Mouse (Mus musculus) MEL (cell line): ENCODE measurements around the gene Timm13. TPM values are rescaled to one million over a fixed set of nuclear protein-coding genes. Genes with fewer than 3 reads are reported as not detected.

Experiments used
- DNase-seq: peaks from one replicate; pipeline ENCODE4 v3.0.0; 2011; ENCODE audit warnings: low read depth, low spot score
- H3K27ac ChIP-seq: 2 replicates; pipeline ENCODE4 v1.5.1; 2012; ENCODE audit warnings: low read depth, mild to moderate bottlenecking, control low read depth, low read length, moderate library complexity; ENCODE audit not compliant: control insufficient read depth
- H3K27me3 ChIP-seq, 2 experiments: fragments of 150-350 bp in 1 of 2; sonication (generic) in 1 of 2; 2 replicates each; pipeline ENCODE4 v1.6.1; 2012; ENCODE audit warnings: low read length in 2 of 2, mild to moderate bottlenecking in 2 of 2, improper control_type of control experiment in 1 of 2, moderate library complexity in 1 of 2; ENCODE audit not compliant: insufficient read depth in 2 of 2, control insufficient read depth in 1 of 2
- H3K36me3 ChIP-seq, 2 experiments: 2 replicates each; pipeline ENCODE4 v1.6.1; 2012 to 2014; ENCODE audit warnings: low read length in 2 of 2, improper control_type of control experiment in 1 of 2, inconsistent platforms in 1 of 2, mild to moderate bottlenecking in 1 of 2; ENCODE audit not compliant: insufficient read depth in 2 of 2, control insufficient read depth in 1 of 2
- H3K4me1 ChIP-seq, 2 experiments: fragments of 150-350 bp in 1 of 2; sonication (generic) in 1 of 2; 2 replicates each; pipeline ENCODE4 v1.6.1; 2012; ENCODE audit warnings: low read length in 2 of 2, improper control_type of control experiment in 1 of 2, mild to moderate bottlenecking in 1 of 2; ENCODE audit not compliant: insufficient read depth in 2 of 2, control insufficient read depth in 1 of 2
- H3K4me3 ChIP-seq, 2 experiments: fragments of 150-350 bp in 1 of 2; sonication (generic) in 1 of 2; 2 replicates each; pipeline ENCODE4 v1.5.1; 2012; ENCODE audit warnings: low read depth in 2 of 2, low read length in 2 of 2, mild to moderate bottlenecking in 2 of 2, moderate library complexity in 2 of 2, control low read depth in 1 of 2, improper control_type of control experiment in 1 of 2; ENCODE audit not compliant: control insufficient read depth in 1 of 2, insufficient read depth in 1 of 2
- H3K79me2 ChIP-seq: 2 replicates; pipeline ENCODE4 v1.6.1; 2012; ENCODE audit warnings: mild to moderate bottlenecking, low read length, moderate library complexity; ENCODE audit not compliant: control insufficient read depth, poor library complexity, insufficient read depth
- H3K9ac ChIP-seq: 2 replicates; pipeline ENCODE4 v1.6.1; 2012; ENCODE audit warnings: low read depth, mild to moderate bottlenecking, control low read depth, low read length, moderate library complexity; ENCODE audit not compliant: control insufficient read depth, poor library complexity, severe bottlenecking
- H3K9me3 ChIP-seq: fragments of 150-350 bp; sonication (generic); replicated peaks from 2 replicates; pipeline ENCODE4 v1.6.1; 2012; ENCODE audit warnings: mild to moderate bottlenecking, low read length, improper control_type of control experiment, moderate library complexity; ENCODE audit not compliant: insufficient read depth
- BHLHE40 ChIP-seq: IDR thresholded peaks from 2 replicates; pipeline ENCODE4 v1.6.1; 2012; ENCODE audit warnings: low read depth, mild to moderate bottlenecking, inconsistent platforms, low read length, improper control_type of control experiment, borderline replicate concordance
- CHD1 ChIP-seq: IDR thresholded peaks from 2 replicates; pipeline ENCODE4 v1.6.1; 2012; ENCODE audit warnings: low read depth, mild to moderate bottlenecking, inconsistent platforms, low read length, improper control_type of control experiment
- CHD2 ChIP-seq: IDR thresholded peaks from 2 replicates; pipeline ENCODE4 v1.6.1; 2011; ENCODE audit warnings: low read length, improper control_type of control experiment
- CTCF ChIP-seq, 3 experiments: IDR thresholded peaks in 2 of 3; conservative IDR thresholded peaks in 1 of 3; 2 replicates each; pipeline ENCODE4 v1.5.1; 2011 to 2012; ENCODE audit warnings: low read length in 3 of 3, low read depth in 2 of 3, mild to moderate bottlenecking in 2 of 3, improper control_type of control experiment in 1 of 3, inconsistent platforms in 1 of 3, mixed read lengths in 1 of 3, moderate library complexity in 1 of 3; ENCODE audit not compliant: control insufficient read depth in 1 of 3, insufficient read depth in 1 of 3, poor library complexity in 1 of 3, severe bottlenecking in 1 of 3
- E2F4 ChIP-seq: IDR thresholded peaks from 2 replicates; pipeline ENCODE4 v1.6.1; 2011; ENCODE audit warnings: low read depth, low read length, improper control_type of control experiment, borderline replicate concordance
- EP300 ChIP-seq, 2 experiments: IDR thresholded peaks; 2 replicates each; pipeline ENCODE4 v1.6.1; 2011; ENCODE audit warnings: improper control_type of control experiment in 2 of 2, low read length in 2 of 2, low read depth in 1 of 2, mild to moderate bottlenecking in 1 of 2
- ETS1 ChIP-seq: IDR thresholded peaks from 2 replicates; pipeline ENCODE4 v1.6.1; 2012; ENCODE audit warnings: low read depth, mild to moderate bottlenecking, inconsistent platforms, low read length, improper control_type of control experiment, moderate library complexity
- HCFC1 ChIP-seq: IDR thresholded peaks from 2 replicates; pipeline ENCODE4 v1.6.1; 2012; ENCODE audit warnings: low read depth, mild to moderate bottlenecking, inconsistent platforms, low read length, improper control_type of control experiment, moderate library complexity
- JUND ChIP-seq: IDR thresholded peaks from 2 replicates; pipeline ENCODE4 v1.6.1; 2011; ENCODE audit warnings: low read depth, mild to moderate bottlenecking, improper control_type of control experiment, low read length
- KAT2A ChIP-seq: conservative IDR thresholded peaks from 2 replicates; pipeline ENCODE4 v1.6.1; 2012; ENCODE audit warnings: low read depth, low read length, improper control_type of control experiment, inconsistent platforms
- MAZ ChIP-seq: IDR thresholded peaks from 2 replicates; pipeline ENCODE4 v1.6.1; 2012; ENCODE audit warnings: low read depth, mild to moderate bottlenecking, inconsistent platforms, low read length, improper control_type of control experiment
- MEF2A ChIP-seq: IDR thresholded peaks from 2 replicates; pipeline ENCODE4 v1.6.1; 2014; ENCODE audit warnings: low read depth, mild to moderate bottlenecking, inconsistent platforms, low read length, improper control_type of control experiment; ENCODE audit not compliant: poor library complexity, insufficient replicate concordance, severe bottlenecking; ENCODE audit errors: extremely low read depth
- MXI1 ChIP-seq: IDR thresholded peaks from 2 replicates; pipeline ENCODE4 v1.6.1; 2011; ENCODE audit warnings: mild to moderate bottlenecking, low read depth, low read length, improper control_type of control experiment
- MYB ChIP-seq: IDR thresholded peaks from 2 replicates; pipeline ENCODE4 v1.6.1; 2011; ENCODE audit warnings: mild to moderate bottlenecking, low read depth, low read length, improper control_type of control experiment
- NELFE ChIP-seq: IDR thresholded peaks from 2 replicates; pipeline ENCODE4 v1.6.1; 2011; ENCODE audit warnings: low read depth, low read length, improper control_type of control experiment
- NRF1 ChIP-seq: IDR thresholded peaks from 2 replicates; pipeline ENCODE4 v1.6.1; 2014; ENCODE audit warnings: low read depth, mild to moderate bottlenecking, inconsistent platforms, low read length, improper control_type of control experiment, moderate library complexity; ENCODE audit not compliant: poor library complexity, insufficient read depth, severe bottlenecking
- POLR2A ChIP-seq, 2 experiments: IDR thresholded peaks; 2 replicates each; pipeline ENCODE4 v1.6.1; 2011 to 2012; ENCODE audit warnings: low read length in 2 of 2, mild to moderate bottlenecking in 2 of 2, control low read depth in 1 of 2, improper control_type of control experiment in 1 of 2, low read depth in 1 of 2, moderate library complexity in 1 of 2; ENCODE audit not compliant: control insufficient read depth in 1 of 2, insufficient read depth in 1 of 2, poor library complexity in 1 of 2
- POLR2AphosphoS5 ChIP-seq: IDR thresholded peaks from 2 replicates; pipeline ENCODE4 v1.6.1; 2012; ENCODE audit warnings: low read depth, borderline replicate concordance, mild to moderate bottlenecking, inconsistent platforms, low read length, moderate library complexity, mixed read lengths
- RAD21 ChIP-seq: IDR thresholded peaks from 2 replicates; pipeline ENCODE4 v1.6.1; 2011; ENCODE audit warnings: mild to moderate bottlenecking, low read depth, low read length, improper control_type of control experiment
- RCOR1 ChIP-seq: IDR thresholded peaks from 2 replicates; pipeline ENCODE4 v1.6.1; 2012; ENCODE audit warnings: low read depth, mild to moderate bottlenecking, inconsistent platforms, low read length, improper control_type of control experiment
- SMC3 ChIP-seq: IDR thresholded peaks from 2 replicates; pipeline ENCODE4 v1.6.1; 2011; ENCODE audit warnings: low read depth, low read length, improper control_type of control experiment
- TAL1 ChIP-seq: IDR thresholded peaks from 2 replicates; pipeline ENCODE4 v1.6.1; 2012; ENCODE audit warnings: mild to moderate bottlenecking, inconsistent platforms, low read length, moderate library complexity, mixed read lengths
- TCF12 ChIP-seq: IDR thresholded peaks from 2 replicates; pipeline ENCODE4 v1.6.1; 2014; ENCODE audit warnings: low read depth, mild to moderate bottlenecking, inconsistent platforms, low read length, improper control_type of control experiment, moderate library complexity
- UBTF ChIP-seq: IDR thresholded peaks from 2 replicates; pipeline ENCODE4 v1.6.1; 2012; ENCODE audit warnings: low read depth, mild to moderate bottlenecking, inconsistent platforms, low read length, improper control_type of control experiment, moderate library complexity, borderline replicate concordance; ENCODE audit not compliant: insufficient read depth
- USF1 ChIP-seq: IDR thresholded peaks from 2 replicates; pipeline ENCODE4 v1.6.1; 2014; ENCODE audit warnings: low read depth, mild to moderate bottlenecking, inconsistent platforms, low read length, improper control_type of control experiment, moderate library complexity
- USF2 ChIP-seq, 2 experiments: IDR thresholded peaks; 2 replicates each; pipeline ENCODE4 v1.6.1; 2011 to 2012; ENCODE audit warnings: improper control_type of control experiment in 2 of 2, low read length in 2 of 2, borderline replicate concordance in 1 of 2, inconsistent platforms in 1 of 2, low read depth in 1 of 2, mild to moderate bottlenecking in 1 of 2; ENCODE audit not compliant: insufficient read depth in 1 of 2
- ZC3H11A ChIP-seq: IDR thresholded peaks from 2 replicates; pipeline ENCODE4 v1.6.1; 2012; ENCODE audit warnings: low read depth, mild to moderate bottlenecking, inconsistent platforms, low read length, improper control_type of control experiment
- ZKSCAN1 ChIP-seq: IDR thresholded peaks from 2 replicates; pipeline ENCODE4 v1.6.1; 2012; ENCODE audit warnings: low read depth, mild to moderate bottlenecking, inconsistent platforms, low read length, improper control_type of control experiment, moderate library complexity
- ZMIZ1 ChIP-seq: IDR thresholded peaks from 2 replicates; pipeline ENCODE4 v1.6.1; 2012; ENCODE audit warnings: low read depth, mild to moderate bottlenecking, inconsistent platforms, low read length, improper control_type of control experiment, moderate library complexity
- ZNF384 ChIP-seq: IDR thresholded peaks from 2 replicates; pipeline ENCODE4 v1.6.1; 2012; ENCODE audit warnings: low read depth, mild to moderate bottlenecking, inconsistent platforms, low read length, improper control_type of control experiment
- polyA plus RNA-seq, 2 experiments: library from polyadenylated mRNA; stranded (reverse) in 1 of 2; unstranded in 1 of 2; fragments of >175 nt in 1 of 2; fragments of >200 nt in 1 of 2; gene quantifications; 2 replicates each; pipeline versions ENCODE4 v1.2.1 to v1.2.4; 2012; ENCODE audit warnings: low replicate concordance in 2 of 2, low read depth in 1 of 2; ENCODE audit not compliant: insufficient read length in 2 of 2, insufficient read depth in 1 of 2, missing spikeins in 1 of 2
- total RNA-seq: library from RNA; depleted of rRNA; stranded (reverse); fragments of 300-350 nt; gene quantifications from 2 replicates; pipeline ENCODE4 v1.2.3, GENCODE M21; 2012

Gene Timm13
- total and polyA plus RNA-seq, 3 experiments = 329 to 645 (median 349) TPM

DNA sequence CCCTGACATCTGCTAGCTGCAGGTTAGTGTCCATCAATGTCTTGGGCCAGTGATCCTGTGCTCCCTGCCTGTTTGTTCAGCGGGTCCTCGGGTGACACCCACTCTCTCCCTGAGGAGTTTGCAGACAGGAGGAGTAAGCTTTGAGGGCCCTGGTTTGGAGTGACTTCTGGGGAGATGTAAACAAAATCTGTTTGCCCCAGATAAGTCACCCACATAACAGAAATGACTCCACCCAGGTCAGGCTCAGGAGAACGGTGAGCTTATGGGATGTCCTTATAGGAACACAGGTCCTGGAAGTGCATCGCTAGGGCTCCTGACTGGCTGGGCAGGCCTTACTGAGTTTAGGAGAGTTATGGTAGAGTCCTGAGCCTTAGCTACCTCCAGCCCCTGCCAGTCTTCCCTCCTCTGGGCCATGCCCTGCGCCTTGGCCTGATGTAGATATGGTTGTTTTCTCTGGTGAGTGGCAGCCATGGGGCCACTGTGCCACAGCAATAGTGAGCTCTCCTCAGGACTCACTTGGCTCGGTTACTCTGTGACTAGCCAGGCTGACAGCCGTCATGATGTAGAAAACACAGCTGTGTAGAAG is 42.3 kb downstream of the Timm13 start (continued):
- TF ChIP-seq RAD21 (no peak), KAT2A (no peak), E2F4 (no peak), NELFE (no peak), MYB (peak; percentile 48; the same call in 1 of the 2 replicates), MAZ (0 out of 2 replicates have a peak, but pooled peaks have one; percentile 24), BHLHE40 (0 out of 2 replicates have a peak, but pooled peaks have one; percentile 32), EP300 (IDR thresholded peaks at IDR 0.05; ENCODE audit: low read depth in 1 of 2, low read length in 2 of 2) (peak; percentile 69 to 87), MXI1 (peak; percentile 67), HCFC1 (no peak), CHD2 (no peak), ZMIZ1 (peak; percentile 43; the same call in 1 of the 2 replicates), ZC3H11A (no peak)
- TF ChIP-seq, all 39 proteins: peak for 12

GRCm38 (mm10) chr10:80857848-80858247 is 42.9 kb downstream of the Timm13 start:
- H3K79me2 ChIP-seq = peaks cover 64% of the 10 kb centered on the region
- TF ChIP-seq HCFC1 (no peak), ETS1 (no peak), NELFE (no peak), CTCF (IDR thresholded peaks at IDR 0.05 in 2 of 3, conservative IDR thresholded peaks at IDR 0.05 in 1 of 3; ENCODE audit: control insufficient read depth in 1 of 3, insufficient read depth in 1 of 3, low read depth in 2 of 3, low read length in 3 of 3, poor library complexity in 1 of 3, severe bottlenecking in 1 of 3) (no peak), USF1 (no peak), NRF1 (no peak), RCOR1 (no peak), ZMIZ1 (no peak), MEF2A (no peak), POLR2A (IDR thresholded peaks at IDR 0.05; ENCODE audit: control insufficient read depth in 1 of 2, insufficient read depth in 1 of 2, low read depth in 1 of 2, low read length in 2 of 2, poor library complexity in 1 of 2) (no peak), CHD1 (no peak), POLR2AphosphoS5 (no peak), JUND (no peak), SMC3 (no peak), USF2 (IDR thresholded peaks at IDR 0.05; ENCODE audit: borderline replicate concordance in 1 of 2, insufficient read depth in 1 of 2, low read depth in 1 of 2, low read length in 2 of 2) (no peak), TCF12 (no peak), ZKSCAN1 (no peak), TAL1 (no peak), UBTF (no peak), ZNF384 (no peak)
- TF ChIP-seq, all 39 proteins: peak for 0
- H3K4me3 ChIP-seq = no peak overlapping the region; a peak in 1 of 4 replicates
- H3K9ac ChIP-seq = peak overlapping the region; percentile 83
- H3K9me3 ChIP-seq = no peaks in the 10 kb centered on the region
- peaks cover 19 to 43% of the 10 kb centered on the region in 2 experiments for H3K4me1 ChIP-seq
- no peak for DNase-seq
- H3K27me3 ChIP-seq = no peaks in the 10 kb centered on the region
- H3K36me3 ChIP-seq = peaks cover 2 to 31% of the 10 kb centered on the region in 2 experiments; a peak in 3 of 4 replicates
- H3K27ac ChIP-seq = peak overlapping the region; percentile 71
